Mouse (Mus musculus) urinary bladder, postnatal 25 days (tissue): Measurements from ENCODE around the gene Acat2.
"Not testable (repeated sequence)": the region's sequence is repeated elsewhere in the genome, so short reads cannot be mapped to it uniquely, and the experiment has no call there.

ENCODE experiments used
- DNase-seq: peaks from one replicate; pipeline ENCODE4 v3.0.0; 2022; ENCODE audit warnings: low spot score

The Acat2 gene

GRCm38 (mm10) chr17:12956664-12957063 lies 3.9 kb downstream of the Acat2 start:
- DNase-seq: no peak

DNA sequence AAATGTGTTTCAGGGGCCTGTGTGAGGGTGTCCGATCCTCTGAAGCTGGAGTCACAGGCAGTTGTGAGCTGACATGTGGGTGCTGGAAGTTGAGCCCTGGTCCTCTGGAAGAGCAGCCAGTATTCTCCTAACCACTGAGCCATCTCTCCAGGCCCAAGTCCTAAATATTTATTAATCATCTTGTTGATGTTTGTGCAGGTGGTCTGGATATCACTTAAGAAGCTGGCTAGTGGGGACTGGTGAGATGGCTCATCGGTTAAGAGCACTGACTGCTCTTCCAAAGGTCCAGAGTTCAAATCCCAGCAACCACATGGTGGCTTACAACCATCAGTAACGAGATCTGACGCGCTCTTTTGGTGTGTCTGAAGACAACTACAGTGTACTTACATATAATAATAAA lies 10.9 kb downstream of the Acat2 start:
- no peak for DNase-seq

- no peak for DNase-seq
Measured at GRCm38 (mm10) chr17:12942459-12943162, 17.9 kb downstream of the Acat2 start.

DNA sequence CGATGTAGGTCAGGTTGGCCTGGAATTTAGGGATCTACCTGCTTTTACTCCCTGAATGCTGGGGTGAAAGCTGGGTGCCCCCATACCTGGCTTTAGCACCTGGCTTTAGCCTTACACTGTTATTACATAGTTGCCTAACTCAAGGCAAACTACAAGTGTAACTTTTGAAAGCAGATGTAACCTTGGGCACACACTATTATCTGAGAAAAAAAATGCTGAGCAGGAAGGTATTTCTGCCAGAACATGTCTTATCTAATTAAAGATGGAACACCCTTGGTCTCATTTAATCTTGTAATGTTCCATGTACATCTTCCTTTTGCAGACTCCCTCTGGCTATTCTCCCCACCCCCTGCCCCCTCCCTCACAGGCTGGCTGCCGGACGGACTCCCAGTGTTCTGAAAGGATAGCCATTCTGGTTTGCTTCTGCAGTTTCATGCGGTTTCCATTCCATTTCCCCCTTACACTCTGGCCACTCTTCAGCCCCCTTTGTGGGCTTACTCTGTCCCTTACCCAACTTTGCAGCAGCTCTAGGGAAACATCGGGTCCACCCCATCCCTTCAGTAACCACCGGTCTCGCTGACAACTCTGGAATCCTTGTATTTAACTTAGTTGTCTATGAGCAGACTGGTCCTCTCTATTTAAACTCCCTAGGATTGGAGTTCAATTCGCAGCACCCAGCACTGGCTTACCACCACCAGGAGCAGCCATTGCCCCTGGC lies 18.8 kb downstream of the Acat2 start:
- no peak for DNase-seq

DNA sequence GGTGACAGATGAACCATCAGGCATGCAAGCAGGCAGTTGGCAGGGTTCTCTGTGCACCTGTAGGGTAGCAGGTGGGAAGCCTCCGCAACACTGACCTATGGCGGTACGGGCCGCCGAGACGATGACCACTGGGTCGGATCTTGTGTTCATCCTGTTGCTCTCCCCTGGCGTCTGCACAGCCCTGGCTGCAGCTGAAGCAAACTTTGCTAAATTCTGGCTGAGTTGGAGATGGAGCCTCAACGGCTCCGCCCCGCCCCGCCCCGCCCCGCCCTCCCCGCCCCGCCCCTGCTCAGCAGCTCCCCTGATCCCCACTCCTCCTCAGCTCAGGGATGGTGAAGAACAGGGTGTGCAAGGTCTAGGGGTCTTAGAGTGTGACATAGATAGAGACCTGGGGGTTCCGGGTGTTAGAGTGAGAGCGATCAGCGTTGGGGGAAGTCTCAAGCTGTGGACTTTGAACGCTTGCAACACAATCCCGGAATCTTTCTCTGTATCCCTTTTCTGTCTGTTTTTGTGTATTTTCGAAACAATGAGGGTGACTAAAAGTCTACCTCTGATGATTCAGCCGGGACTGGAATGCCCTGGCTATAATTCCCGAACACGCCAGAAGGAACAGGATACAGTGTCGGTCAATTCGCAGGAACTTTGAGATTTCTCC lies 20.3 kb downstream of the Acat2 start, which contains the start of gene Acat3:
Gene Acat3, minus strand, starts transcription at position 450 of the 655 bp plus-strand sequence.
- DNase-seq: no peak

- DNase-seq: not testable (repeated sequence)
Measured at GRCm38 (mm10) chr17:12939377-12940148, 21.0 kb downstream of the Acat2 start.

DNA sequence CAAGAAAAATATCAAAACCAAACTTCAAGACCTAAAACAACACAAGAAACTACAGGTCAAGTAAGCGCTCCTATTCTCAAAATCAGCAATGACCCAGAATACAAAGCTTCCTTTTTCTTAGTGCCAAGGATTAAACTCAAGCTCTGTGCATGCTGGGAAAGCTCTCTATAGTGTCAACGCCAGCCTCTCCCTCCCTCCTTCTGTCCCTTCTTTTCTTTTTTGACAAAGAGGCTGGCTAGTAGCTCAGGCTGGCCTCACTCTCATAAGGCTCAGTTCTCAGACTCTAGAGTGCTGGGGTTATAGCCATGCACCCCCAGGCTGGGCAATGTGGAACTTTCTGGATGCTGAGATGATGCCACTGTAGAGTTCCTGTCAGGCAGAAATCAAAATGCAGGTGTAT lies 22.5 kb downstream of the Acat2 start:
- DNase-seq: no peak

DNA sequence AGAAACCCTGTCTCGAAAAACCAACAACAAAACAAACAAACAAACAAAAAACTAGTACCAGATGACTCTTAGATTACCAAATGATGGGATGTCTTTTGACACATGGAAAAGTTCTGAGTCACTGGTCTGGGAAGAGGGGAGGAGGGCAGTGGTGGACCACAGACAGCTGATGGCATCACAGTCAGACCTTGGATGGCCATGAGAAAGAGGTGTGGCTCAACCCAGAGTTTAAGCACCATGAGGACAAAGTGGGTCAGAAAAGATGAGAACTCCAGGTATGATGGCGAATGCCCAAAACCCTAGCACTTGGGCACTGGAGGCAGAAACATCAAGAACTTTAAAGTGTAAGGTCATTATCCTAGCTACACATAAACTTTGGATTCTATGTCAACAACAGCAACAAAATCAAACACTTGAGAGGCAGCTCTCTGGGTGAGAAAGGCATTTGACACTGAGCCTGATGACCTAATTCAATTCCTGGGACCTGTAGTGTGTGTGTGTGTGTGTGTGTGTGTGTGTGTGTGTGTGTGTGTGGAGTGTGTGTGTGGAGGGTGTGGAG lies 23.1 kb downstream of the Acat2 start:
- no peak for DNase-seq

DNA sequence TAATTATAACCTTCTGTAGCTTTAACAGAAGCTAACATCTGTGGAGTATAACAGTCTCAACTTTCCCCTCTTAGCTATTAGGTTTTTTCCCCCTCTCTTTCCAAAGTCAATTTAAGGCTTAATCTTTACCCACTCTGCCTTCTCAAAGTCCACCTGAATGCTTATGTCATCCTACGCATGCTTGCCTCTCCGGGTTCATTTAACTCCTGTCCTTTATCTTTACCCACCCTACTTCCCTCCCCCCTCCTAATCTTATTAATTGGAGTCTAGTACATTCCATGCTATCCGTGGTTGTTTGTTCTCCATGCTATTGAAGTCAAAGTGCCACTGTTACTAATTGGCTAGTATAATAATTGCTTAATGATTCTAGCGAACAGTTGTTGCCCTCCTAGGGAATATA lies 24.8 kb downstream of the Acat2 start:
- no peak for DNase-seq

- not testable (repeated sequence) for DNase-seq
Measured at GRCm38 (mm10) chr17:12931576-12931975, 29.0 kb downstream of the Acat2 start.

GRCm38 (mm10) chr17:12925703-12926180 lies 34.8 kb downstream of the Acat2 start:
- DNase-seq: no peak

DNA sequence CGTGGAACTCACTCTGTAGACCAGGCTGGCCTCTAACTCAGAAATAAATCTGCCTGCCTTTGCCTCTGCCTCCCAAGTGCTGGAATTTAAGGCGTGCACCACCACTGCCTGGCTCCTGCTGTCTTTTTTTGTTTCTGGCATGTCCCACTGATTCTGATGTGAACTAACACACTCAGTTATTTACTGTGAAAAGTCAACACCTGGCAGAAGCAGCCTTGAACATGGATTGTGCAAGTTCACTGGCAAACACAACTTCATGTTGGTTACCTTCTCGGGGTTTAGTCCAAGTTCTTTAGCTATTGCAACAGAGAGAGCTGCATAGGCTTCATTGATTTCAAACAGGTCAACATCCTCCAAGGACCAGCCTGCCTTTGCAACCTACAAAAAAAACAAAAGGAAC lies 35.5 kb downstream of the Acat2 start:
- DNase-seq: no peak

GRCm38 (mm10) chr17:12921073-12921472 lies 39.5 kb downstream of the Acat2 start:
- no peak for DNase-seq

- DNase-seq: peak; percentile 53
Measured at GRCm38 (mm10) chr17:12916588-12917380, 43.8 kb downstream of the Acat2 start.

DNA sequence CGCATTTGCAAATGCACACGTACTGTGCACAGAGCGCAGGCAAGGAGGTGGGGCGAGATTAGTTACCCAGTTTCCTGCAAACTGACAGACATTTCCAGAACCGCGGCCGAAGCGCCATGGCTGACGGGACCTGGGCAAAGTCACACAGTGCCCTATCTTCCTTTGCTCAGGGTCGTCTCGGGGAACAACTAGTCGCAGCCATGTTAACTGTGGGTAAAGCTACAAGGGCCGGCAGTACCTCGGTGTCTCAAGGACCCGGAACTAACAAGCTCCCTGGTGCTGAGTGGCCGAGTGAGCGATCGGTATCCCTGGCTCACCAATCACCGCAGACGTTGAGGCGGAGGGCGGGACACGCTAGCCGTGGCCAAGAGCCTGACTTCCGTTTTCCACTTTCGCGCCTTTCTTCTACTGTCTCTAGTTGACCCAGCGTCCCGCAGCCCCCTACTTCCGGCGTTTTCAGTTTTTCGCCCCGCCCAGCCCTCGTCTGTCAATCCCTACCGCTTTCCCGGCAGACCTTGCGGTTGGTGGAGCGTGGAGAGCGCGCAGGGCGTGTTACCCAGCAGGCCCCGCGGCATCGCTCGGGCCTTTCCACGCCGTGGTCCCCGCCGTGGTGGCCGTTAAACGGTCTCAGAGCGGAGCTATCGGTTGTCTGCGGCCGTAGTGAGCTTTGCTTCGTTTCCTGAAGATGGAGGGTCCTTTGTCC lies 44.5 kb downstream of the Acat2 start, which contains the start of gene Mrpl18:
Gene Mrpl18, minus strand, starts transcription at position 465 of the 703 bp plus-strand sequence.
- DNase-seq: peak; percentile 92

DNA sequence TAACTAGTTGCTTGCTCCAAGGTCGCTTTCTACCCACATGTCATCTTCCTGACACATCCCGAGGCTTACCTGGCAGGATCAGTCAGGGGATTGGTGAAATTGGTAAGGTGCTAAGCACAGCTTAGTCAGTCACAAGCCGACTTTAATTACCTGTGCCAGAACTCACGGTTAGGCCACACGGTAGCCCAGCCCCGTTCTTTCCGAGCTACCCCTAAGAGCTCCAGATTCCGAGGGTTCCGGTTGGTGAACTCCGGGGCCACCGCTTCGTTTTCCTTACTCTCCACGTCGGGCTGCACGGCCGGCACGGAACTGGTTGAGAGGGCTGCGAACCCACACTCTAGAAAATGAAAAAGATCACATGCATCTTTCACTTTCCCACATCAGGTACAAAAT lies 45.1 kb downstream of the Acat2 start, which contains the start of gene Tcp1:
Gene Tcp1, plus strand, starts transcription at position 214 of the 393 bp plus-strand sequence.
- peak; percentile 18 for DNase-seq

GRCm38 (mm10) chr17:12910391-12910790 lies 50.2 kb downstream of the Acat2 start:
- no peak for DNase-seq

DNA sequence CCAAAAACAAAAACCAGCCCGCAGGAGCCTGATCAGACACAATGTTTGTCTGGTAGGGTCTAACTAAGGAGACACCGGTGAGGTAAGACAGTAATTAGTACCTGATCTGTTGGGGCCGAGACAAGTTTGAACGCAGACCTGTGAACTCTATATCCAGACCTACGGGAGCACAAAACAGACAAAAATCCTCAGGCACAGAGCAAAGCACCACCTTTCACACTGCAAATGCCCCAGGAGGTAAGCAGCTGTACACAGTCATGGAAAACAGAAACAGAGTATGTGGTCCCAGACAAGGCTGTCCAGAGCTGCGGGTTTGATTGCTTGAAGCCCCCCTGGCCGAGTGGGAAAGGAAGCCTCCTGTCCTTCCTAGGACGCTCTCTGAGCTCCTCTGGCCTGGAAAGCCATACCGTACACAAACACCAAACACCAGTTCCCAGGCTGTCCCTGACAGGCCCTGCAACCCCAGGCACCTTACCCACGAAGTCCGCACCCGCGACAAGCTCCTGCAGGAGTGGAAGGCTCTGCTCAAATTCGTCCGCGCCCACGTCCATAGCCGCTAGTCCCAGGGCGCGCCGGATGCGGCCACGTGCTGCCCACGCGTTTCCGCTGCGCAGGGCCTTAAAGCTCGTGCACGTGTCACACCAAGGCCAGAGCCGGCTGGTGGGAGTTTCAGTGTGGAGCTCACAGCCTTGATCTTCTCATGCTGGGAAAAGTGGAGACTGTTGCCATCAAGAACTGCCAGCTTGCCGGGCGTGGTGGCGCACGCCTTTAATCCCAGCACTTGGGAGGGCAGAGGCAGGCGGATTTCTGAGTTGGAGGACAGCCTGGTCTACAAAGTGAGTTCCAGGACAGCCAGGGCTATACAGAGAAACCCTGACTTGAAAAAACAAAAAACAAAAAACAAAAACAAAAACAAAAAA lies 50.9 kb downstream of the Acat2 start, which contains the start of gene Pnldc1:
Gene Pnldc1, minus strand, starts transcription at position 870 of the 920 bp plus-strand sequence.
- DNase-seq: no peak

- no peak for DNase-seq
Measured at GRCm38 (mm10) chr17:12906436-12906835, 54.1 kb downstream of the Acat2 start.
